22 mouse cellular contexts compared by ENCODE assay signal in the genomic region with DNA sequence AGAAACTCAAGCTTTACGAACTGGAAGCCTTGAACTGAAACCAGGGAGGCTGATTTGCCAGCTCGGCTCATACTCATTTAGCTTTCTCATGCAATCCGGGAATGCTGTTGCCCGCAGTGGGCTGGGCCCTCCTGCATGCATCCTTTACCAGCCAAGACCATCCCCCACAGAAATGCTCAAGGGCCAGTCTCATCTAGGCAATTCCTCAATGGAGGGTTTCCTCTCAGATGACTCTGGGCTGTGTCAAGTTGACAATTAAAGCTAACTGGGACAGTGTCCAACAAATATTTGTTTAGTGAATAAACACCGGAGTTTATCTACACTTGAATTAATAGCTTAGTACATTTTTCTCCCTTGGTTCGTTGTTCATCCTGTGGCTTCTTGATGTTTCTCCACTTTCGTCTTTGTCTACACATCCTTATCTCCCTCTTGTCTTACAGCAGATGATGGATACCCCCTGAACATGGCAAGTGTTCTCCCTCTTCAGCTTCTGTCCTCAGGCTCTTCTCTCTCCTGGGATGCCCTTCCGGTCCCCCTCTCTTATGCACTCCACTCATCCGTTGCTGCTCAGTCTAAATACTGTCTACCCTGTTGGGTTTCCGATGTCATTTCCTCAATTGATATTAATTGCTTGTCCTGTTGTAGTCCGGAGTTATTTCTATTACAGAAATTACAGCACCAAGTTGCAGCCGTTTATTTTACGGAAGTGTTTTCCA.
DNase-seq lines count a peak whose midpoint lies in the region; ATAC-seq lines count a peak whose summit lies in the region.
"Had no signal": no experiment of that assay in that cellular context is flagged by ENCODE, and none has a peak within 500 bp of the region (broad histone marks: within the 10 kb centered on the region; RNA-seq: fewer than 3 reads in every experiment).

No protein-coding gene starts in this region.

- no peak overlapping the region for H3K4me3 ChIP-seq in kidney, embryonic 14.5 days (ENCODE audit: low read length)
- H3K4me3 ChIP-seq in neural tube, embryonic 13.5 days = no peak overlapping the region
- no peak overlapping the region for H3K4me3 ChIP-seq in neural tube, embryonic 15.5 days (replicated peaks)
- H3K4me3 ChIP-seq in hindbrain, embryonic 14.5 days (replicated peaks; ENCODE audit: low read length) = no peak overlapping the region
- H3K4me3 ChIP-seq in stomach, embryonic 15.5 days (replicated peaks) = no peak overlapping the region
- H3K4me3 ChIP-seq: embryonic facial prominence, embryonic 12.5 days; erythroblast, embryonic 14.5 days; forebrain, embryonic 15.5 days; heart, embryonic 13.5 days; midbrain, embryonic 13.5 days had no signal

- no peak overlapping the region for H3K4me2 ChIP-seq in kidney, embryonic 14.5 days (replicated peaks; ENCODE audit: low read depth, low read length)
- no peak overlapping the region for H3K4me2 ChIP-seq in neural tube, embryonic 13.5 days
- no peak overlapping the region for H3K4me2 ChIP-seq in neural tube, embryonic 15.5 days
- no peak overlapping the region for H3K4me2 ChIP-seq in hindbrain, embryonic 14.5 days (replicated peaks)
- no peak overlapping the region for H3K4me2 ChIP-seq in stomach, embryonic 15.5 days
- H3K4me2 ChIP-seq: embryonic facial prominence, embryonic 12.5 days; forebrain, embryonic 15.5 days; heart, embryonic 13.5 days; midbrain, embryonic 13.5 days had no signal

- 55% methylated on average over 13 of the region's 13 CpGs for WGBS in kidney, embryonic 14.5 days
- 61% methylated on average over 13 of the region's 13 CpGs for WGBS in neural tube, embryonic 13.5 days
- whole genome bisulfite sequencing in neural tube, embryonic 15.5 days = 55% methylated on average over 13 of the region's 13 CpGs
- WGBS in hindbrain, embryonic 14.5 days = 63% methylated on average over 13 of the region's 13 CpGs
- 26% methylated on average over 13 of the region's 13 CpGs for WGBS in stomach, embryonic 15.5 days

- H3K9ac ChIP-seq in kidney, embryonic 14.5 days (ENCODE audit: low read depth, low read length) = no peak overlapping the region
- no peak overlapping the region for H3K9ac ChIP-seq in neural tube, embryonic 13.5 days
- H3K9ac ChIP-seq in neural tube, embryonic 15.5 days (replicated peaks) = no peak overlapping the region
- H3K9ac ChIP-seq in hindbrain, embryonic 14.5 days = no peak overlapping the region
- no peak overlapping the region for H3K9ac ChIP-seq in stomach, embryonic 15.5 days
- H3K9ac ChIP-seq: embryonic facial prominence, embryonic 12.5 days; forebrain, embryonic 15.5 days; heart, embryonic 13.5 days; midbrain, embryonic 13.5 days had no signal

- no peaks in the 10 kb centered on the region for H3K9me3 ChIP-seq in kidney, embryonic 14.5 days (ENCODE audit: control insufficient read depth, low read length)
- no peaks in the 10 kb centered on the region for H3K9me3 ChIP-seq in neural tube, embryonic 13.5 days
- no peaks in the 10 kb centered on the region for H3K9me3 ChIP-seq in neural tube, embryonic 15.5 days (replicated peaks)
- no peaks in the 10 kb centered on the region for H3K9me3 ChIP-seq in hindbrain, embryonic 14.5 days (ENCODE audit: control insufficient read depth, low read length)
- no peaks in the 10 kb centered on the region for H3K9me3 ChIP-seq in stomach, embryonic 15.5 days
- H3K9me3 ChIP-seq: embryonic facial prominence, embryonic 12.5 days; forebrain, embryonic 15.5 days; heart, embryonic 13.5 days; midbrain, embryonic 13.5 days had no signal

- H3K27ac ChIP-seq in kidney, embryonic 14.5 days (ENCODE audit: low read depth, low read length) = no peak overlapping the region
- peak overlapping the region; percentile 34 for H3K27ac ChIP-seq in neural tube, embryonic 13.5 days (replicated peaks)
- no peak overlapping the region; the same call in 1 of the 2 replicates for H3K27ac ChIP-seq in neural tube, embryonic 15.5 days (replicated peaks)
- H3K27ac ChIP-seq in hindbrain, embryonic 14.5 days = peak overlapping the region; percentile 34; the same call in 1 of the 2 replicates
- 0 out of 2 replicates have a peak overlapping the region, but pooled peaks have one; percentile 17 for H3K27ac ChIP-seq in stomach, embryonic 15.5 days
- H3K27ac ChIP-seq: embryonic facial prominence, embryonic 12.5 days; forebrain, embryonic 15.5 days; heart, embryonic 13.5 days; midbrain, embryonic 13.5 days had no signal

- no peaks in the 10 kb centered on the region for H3K36me3 ChIP-seq in kidney, embryonic 14.5 days (ENCODE audit: control insufficient read depth, insufficient read depth, low read length)
- H3K36me3 ChIP-seq in neural tube, embryonic 13.5 days = no peaks in the 10 kb centered on the region
- no peaks in the 10 kb centered on the region for H3K36me3 ChIP-seq in neural tube, embryonic 15.5 days
- no peaks in the 10 kb centered on the region for H3K36me3 ChIP-seq in hindbrain, embryonic 14.5 days (replicated peaks; ENCODE audit: control insufficient read depth, insufficient read depth)
- H3K36me3 ChIP-seq in stomach, embryonic 15.5 days = no peaks in the 10 kb centered on the region
- H3K36me3 ChIP-seq: embryonic facial prominence, embryonic 12.5 days; forebrain, embryonic 15.5 days; heart, embryonic 13.5 days; midbrain, embryonic 13.5 days had no signal

- DNase-seq in kidney, postnatal 36 days = no peak
- DNase-seq in hindbrain, embryonic 14.5 days (ENCODE audit: low spot score) = no peak
- no peak for DNase-seq in gastrocnemius, postnatal 25 days
- DNase-seq: adrenal gland, postnatal 14 days; cerebellum, adult 9-11 months; kidney, postnatal 14 days; left cerebral cortex, postnatal 4 days; liver; lung, adult 18-20 months; right cerebral cortex, postnatal 14 days; thymus, postnatal 14 days had no signal

- peak; percentile 53; the same call in 1 of the 2 replicates for ATAC-seq in kidney, embryonic 14.5 days (ENCODE audit: low FRiP score, low TSS enrichment)
- ATAC-seq in neural tube, embryonic 13.5 days (ENCODE audit: low read depth) = peak; percentile 70
- ATAC-seq in neural tube, embryonic 15.5 days (ENCODE audit: low FRiP score) = no peak
- peak; percentile 40; the same call in 1 of the 2 replicates for ATAC-seq in hindbrain, embryonic 14.5 days (ENCODE audit: low FRiP score)
- peak; percentile 59; the same call in 1 of the 2 replicates for ATAC-seq in stomach, embryonic 15.5 days (ENCODE audit: insufficient read depth, low FRiP score, low read depth)
- ATAC-seq: activated CD4-positive, CD25-positive, alpha-beta regulatory T cell, adult 4 months; forebrain, embryonic 15.5 days; inflammation-experienced regulatory T-cells, adult 6 months; midbrain, embryonic 13.5 days had no signal

- H3K4me1 ChIP-seq in kidney, embryonic 14.5 days (ENCODE audit: control insufficient read depth, insufficient read depth, low read length) = no peaks in the 10 kb centered on the region; the same call in 1 of the 2 replicates
- peaks cover 14% of the 10 kb centered on the region for H3K4me1 ChIP-seq in neural tube, embryonic 13.5 days (replicated peaks)
- H3K4me1 ChIP-seq in neural tube, embryonic 15.5 days = peaks cover 5% of the 10 kb centered on the region; the same call in 1 of the 2 replicates
- H3K4me1 ChIP-seq in hindbrain, embryonic 14.5 days (replicated peaks; ENCODE audit: control insufficient read depth, insufficient read depth, low read length) = 0 out of 2 replicates have a peak, but pooled peaks cover 3% of the 10 kb centered on the region
- H3K4me1 ChIP-seq in stomach, embryonic 15.5 days = peaks cover 2% of the 10 kb centered on the region; the same call in 1 of the 2 replicates
- H3K4me1 ChIP-seq: embryonic facial prominence, embryonic 12.5 days had no signal

- no peaks in the 10 kb centered on the region for H3K27me3 ChIP-seq in kidney, embryonic 14.5 days (ENCODE audit: control insufficient read depth, insufficient read depth, low read length)
- no peaks in the 10 kb centered on the region for H3K27me3 ChIP-seq in neural tube, embryonic 13.5 days
- no peaks in the 10 kb centered on the region for H3K27me3 ChIP-seq in neural tube, embryonic 15.5 days (replicated peaks)
- no peaks in the 10 kb centered on the region for H3K27me3 ChIP-seq in hindbrain, embryonic 14.5 days (ENCODE audit: control insufficient read depth, insufficient read depth, low read length)
- no peaks in the 10 kb centered on the region for H3K27me3 ChIP-seq in stomach, embryonic 15.5 days (replicated peaks)
- H3K27me3 ChIP-seq: embryonic facial prominence, embryonic 12.5 days; forebrain, embryonic 15.5 days; heart, embryonic 13.5 days; midbrain, embryonic 13.5 days had no signal

Comparison
In these comparisons a context has a peak if more than half of its experiments do, and no peak if none do; other contexts are left out.
1. H3K27ac ChIP-seq: peak in neural tube, embryonic 13.5 days (single experiment), hindbrain, embryonic 14.5 days (single experiment) and stomach, embryonic 15.5 days (single experiment); none in kidney, embryonic 14.5 days (single experiment) and neural tube, embryonic 15.5 days (single experiment).